In the genomic region with DNA sequence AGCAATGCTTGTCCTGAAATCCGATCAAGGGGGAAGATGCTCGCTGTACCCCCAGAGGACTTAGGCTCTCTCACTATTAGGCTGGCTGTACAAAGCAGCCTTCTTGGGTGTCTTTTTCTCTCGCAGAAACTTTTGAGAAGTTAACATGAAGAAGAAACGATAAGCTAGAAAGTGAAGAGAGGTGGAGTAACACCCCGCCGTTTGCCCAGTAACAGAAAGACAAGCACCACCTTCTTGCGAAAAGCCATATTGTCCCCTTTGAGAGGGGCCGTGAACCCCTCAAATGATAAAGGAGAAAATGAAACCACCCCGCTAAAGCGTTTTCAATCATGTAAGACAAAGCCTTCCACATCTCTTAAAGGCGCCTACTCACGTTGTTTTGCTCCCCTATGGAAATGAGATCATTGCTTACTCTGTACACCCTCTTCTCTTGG, we compare ENCODE assay signal across 7 mouse cellular contexts. TPM values are rescaled to one million over a fixed set of nuclear protein-coding genes. Genes with fewer than 3 reads are reported as not detected.
DNase-seq lines count a peak whose midpoint lies in the region; ATAC-seq and TF ChIP-seq lines count a peak whose summit lies in the region.

No protein-coding gene starts in this region.

- H3K9me3 ChIP-seq in midbrain, embryonic 12.5 days: no peaks in the 10 kb centered on the region

- DNase-seq in testis, postnatal 14 days (ENCODE audit: low spot score): no peak
- peak; percentile 30 for DNase-seq in embryo, embryonic 11 days
- peak; percentile 83 for DNase-seq in induced T-regulatory cell, adult 2 months (ENCODE audit: low read depth)
- no peak for DNase-seq in cerebellum, postnatal 10 days
- DNase-seq in gastrocnemius, postnatal 4 days (ENCODE audit: low spot score in 2 of 2): no peak

- peaks cover 2% of the 10 kb centered on the region; the same call in 1 of the 2 replicates for H3K4me1 ChIP-seq in testis, adult 2 months (ENCODE audit: control insufficient read depth, insufficient read depth, low read length)
- 0 out of 2 replicates have a peak, but pooled peaks cover 7% of the 10 kb centered on the region for H3K4me1 ChIP-seq in midbrain, embryonic 12.5 days

- H3K27ac ChIP-seq in testis, adult 2 months (ENCODE audit: control insufficient read depth, insufficient read depth, low read depth, low read length): peak overlapping the region; percentile 68
- H3K27ac ChIP-seq in midbrain, embryonic 12.5 days (replicated peaks): 0 out of 2 replicates have a peak overlapping the region, but pooled peaks have one; percentile 75

- TF ChIP-seq POLR2A in testis, adult 2 months (IDR thresholded peaks at IDR 0.05; ENCODE audit: control insufficient read depth, low read depth, low read length): no peak

- no peaks in the 10 kb centered on the region for H3K36me3 ChIP-seq in testis, adult 2 months (ENCODE audit: control insufficient read depth, insufficient read depth, low read length)
- no peaks in the 10 kb centered on the region for H3K36me3 ChIP-seq in midbrain, embryonic 12.5 days

- WGBS in midbrain, embryonic 12.5 days: 3% methylated on average over 12 of the region's 12 CpGs

- H3K4me2 ChIP-seq in midbrain, embryonic 12.5 days (replicated peaks): peak overlapping the region; percentile 77

- no peak for TF ChIP-seq CTCF in testis, adult 2 months (IDR thresholded peaks at IDR 0.05; ENCODE audit: control insufficient read depth, insufficient read depth, insufficient replicate concordance, low read depth, low read length)

- H3K27me3 ChIP-seq in testis, adult 2 months (ENCODE audit: control insufficient read depth, insufficient read depth, low read length): no peaks in the 10 kb centered on the region
- no peaks in the 10 kb centered on the region for H3K27me3 ChIP-seq in midbrain, embryonic 12.5 days

- H3K4me3 ChIP-seq in testis, adult 2 months (ENCODE audit: control insufficient read depth, low read depth, low read length): peak overlapping the region; percentile 88
- H3K4me3 ChIP-seq in midbrain, embryonic 12.5 days: peak overlapping the region; percentile 85

- H3K9ac ChIP-seq in midbrain, embryonic 12.5 days (replicated peaks): peak overlapping the region; percentile 81

- ATAC-seq in midbrain, embryonic 12.5 days (ENCODE audit: low FRiP score, low read depth): no peak

RNA-seq across cellular contexts. Expression of a gene that starts 15.5 kb away (rescaled TPM):
- polyA plus RNA-seq in testis, adult 2 months (2012; rRNA removed): 5.4 and 6.3 TPM in 2 replicates
- polyA plus RNA-seq in midbrain, embryonic 12.5 days (2016; fragmentation: Nextera tagmentation; extraction: Ambion mirVana): 27.4 and 31.1 TPM in 2 replicates
- 10 to 100 TPM; 17.5 to 22.0 TPM for total RNA-seq in gastrocnemius, postnatal 4 days (2021)

Comparison
In these comparisons a context has a peak if more than half of its experiments do, and no peak if none do; other contexts are left out.
1. DNase-seq: peak in embryo, embryonic 11 days (single experiment) and induced T-regulatory cell, adult 2 months (single experiment); none in testis, postnatal 14 days (single experiment), cerebellum, postnatal 10 days (0 of 2) and gastrocnemius, postnatal 4 days (0 of 2).